Mouse (Mus musculus) testis, adult 2 months (tissue): ENCODE data around the gene Dtwd1.

Source experiments
- CTCF ChIP-seq: fragments of 200-500 bp; IDR thresholded peaks from 2 replicates; pipeline ENCODE4 v1.5.1; 2012; ENCODE audit warnings: low read depth, mild to moderate bottlenecking, inconsistent platforms, low read length, moderate library complexity; ENCODE audit not compliant: control insufficient read depth, insufficient read depth, insufficient replicate concordance
- POLR2A ChIP-seq: fragments of 200-500 bp; IDR thresholded peaks from 2 replicates; pipeline ENCODE4 v1.6.1; 2012; ENCODE audit warnings: low read depth, mild to moderate bottlenecking, inconsistent platforms, low read length, moderate library complexity; ENCODE audit not compliant: control insufficient read depth

- TF ChIP-seq CTCF (no peak), POLR2A (no peak)
Measured at GRCm38 (mm10) chr2:126147723-126148122, 4.2 kb upstream of the Dtwd1 start.
